Mouse (Mus musculus) small intestine, adult 2 months (tissue): Measurements from ENCODE around the gene Sfxn1.

Experiments used
- CTCF ChIP-seq: fragments of 200-500 bp; IDR thresholded peaks from 2 replicates; pipeline ENCODE4 v1.5.1; 2012; ENCODE audit warnings: low read depth, mild to moderate bottlenecking, control low read depth, inconsistent platforms, low read length, moderate library complexity, mixed read lengths; ENCODE audit not compliant: insufficient replicate concordance, insufficient read length; ENCODE audit errors: extremely low read depth
- POLR2A ChIP-seq: fragments of 200-500 bp; IDR thresholded peaks from 2 replicates; pipeline ENCODE4 v1.6.1; 2012; ENCODE audit warnings: low read depth, mild to moderate bottlenecking, control low read depth, inconsistent platforms, low read length, moderate library complexity

- TF ChIP-seq CTCF (no peak), POLR2A (no peak)
Measured at GRCm38 (mm10) chr13:54073491-54073890, 1.8 kb downstream of the Sfxn1 start.
